Mouse (Mus musculus): ENCODE results near the gene Itpr2.

GRCm38 (mm10) chr6:146283981-146284380 is 218.0 kb downstream of the Itpr2 start:
- TF ChIP-seq CTCF (IDR thresholded peaks at IDR 0.05; ENCODE audit: low read depth) (no peak), EP300 (optimal IDR thresholded peaks at IDR 0.05) (no peak)

Measured in stomach, postnatal 0 days (tissue).